Mouse (Mus musculus): Measurements from ENCODE around the gene Capn2.

GRCm38 (mm10) chr1:182481138-182481537 lies 36.3 kb downstream of the Capn2 start:
- TF ChIP-seq CTCF (conservative IDR thresholded peaks at IDR 0.05; ENCODE audit: low read length) (no peak), NANOG (IDR thresholded peaks at IDR 0.05; ENCODE audit: borderline replicate concordance, low read length) (no peak), POU5F1 (IDR thresholded peaks at IDR 0.05; ENCODE audit: borderline replicate concordance, low read length) (no peak)

Data from E14TG2a.4 (cell line).